In genomic region chr3:101778896-101779665, GRCm38 (mm10) we compare ENCODE assay signal across 9 mouse cellular contexts.
DNase-seq lines count a peak whose midpoint lies in the region; ATAC-seq lines count a peak whose summit lies in the region.
"Had no signal": no experiment of that assay in that cellular context is flagged by ENCODE, and none has a peak within 500 bp of the region (broad histone marks: within the 10 kb centered on the region; RNA-seq: fewer than 3 reads in every experiment).

No protein-coding gene starts in this region.

- no peak overlapping the region for H3K9ac ChIP-seq in neural tube, embryonic 12.5 days

- H3K4me2 ChIP-seq in neural tube, embryonic 12.5 days (replicated peaks) = 0 out of 2 replicates have a peak overlapping the region, but pooled peaks have one; percentile 1

- H3K9me3 ChIP-seq in neural tube, embryonic 12.5 days = no peaks in the 10 kb centered on the region
- H3K9me3 ChIP-seq: forebrain, embryonic 10.5 days had no signal

- WGBS in neural tube, embryonic 12.5 days = 60% methylated on average over 16 of the region's 16 CpGs

- no peak overlapping the region for H3K4me3 ChIP-seq in neural tube, embryonic 12.5 days
- H3K4me3 ChIP-seq: forebrain, embryonic 10.5 days had no signal

- H3K36me3 ChIP-seq in neural tube, embryonic 12.5 days = no peaks in the 10 kb centered on the region
- H3K36me3 ChIP-seq: forebrain, embryonic 10.5 days had no signal

- intact Hi-C loops in heart, postnatal 14 days (cut with DNase I) = no loop called here

- no peaks in the 10 kb centered on the region for H3K27me3 ChIP-seq in neural tube, embryonic 12.5 days (replicated peaks)

- peak; percentile 31; the same call in 1 of the 2 replicates for ATAC-seq in neural tube, embryonic 12.5 days (ENCODE audit: low FRiP score, low read depth)

- peaks cover 16% of the 10 kb centered on the region; the same call in 1 of the 2 replicates for H3K4me1 ChIP-seq in neural tube, embryonic 12.5 days

- DNase-seq in neural tube, embryonic 10.5 days (ENCODE audit: extremely low spot score, low spot score) = no peak
- peak; percentile 31 to 55 for DNase-seq in heart, postnatal 14 days
- DNase-seq in kidney, postnatal 4 days = peak; percentile 45 to 65
- DNase-seq in yolk sac, embryonic 10.5 days (ENCODE audit: low spot score) = peak; percentile 29
- no peak for DNase-seq in adipocyte (ENCODE audit: low spot score)
- no peak for DNase-seq in cerebellum, postnatal 4 days (ENCODE audit: low spot score in 2 of 2)
- no peak for DNase-seq in thymus, postnatal 14 days

- no peak overlapping the region for H3K27ac ChIP-seq in neural tube, embryonic 12.5 days
- H3K27ac ChIP-seq: forebrain, embryonic 10.5 days had no signal

Comparison
In these comparisons a context has a peak if more than half of its experiments do, and no peak if none do; other contexts are left out.
1. DNase-seq: peak in heart, postnatal 14 days (2 of 2), kidney, postnatal 4 days (2 of 2) and yolk sac, embryonic 10.5 days (single experiment); none in neural tube, embryonic 10.5 days (single experiment), adipocyte (single experiment), cerebellum, postnatal 4 days (0 of 2) and thymus, postnatal 14 days (single experiment).